Mouse (Mus musculus): ENCODE results near the gene Tgtp2. TPM values are rescaled to one million over a fixed set of nuclear protein-coding genes. Genes with fewer than 3 reads are reported as not detected.
"Not testable (repeated sequence)": the region's sequence is repeated elsewhere in the genome, so short reads cannot be mapped to it uniquely, and the experiment has no call there.

Gene Tgtp2
- total RNA-seq (2012; rRNA removed), result not detected in 2 replicates

DNA sequence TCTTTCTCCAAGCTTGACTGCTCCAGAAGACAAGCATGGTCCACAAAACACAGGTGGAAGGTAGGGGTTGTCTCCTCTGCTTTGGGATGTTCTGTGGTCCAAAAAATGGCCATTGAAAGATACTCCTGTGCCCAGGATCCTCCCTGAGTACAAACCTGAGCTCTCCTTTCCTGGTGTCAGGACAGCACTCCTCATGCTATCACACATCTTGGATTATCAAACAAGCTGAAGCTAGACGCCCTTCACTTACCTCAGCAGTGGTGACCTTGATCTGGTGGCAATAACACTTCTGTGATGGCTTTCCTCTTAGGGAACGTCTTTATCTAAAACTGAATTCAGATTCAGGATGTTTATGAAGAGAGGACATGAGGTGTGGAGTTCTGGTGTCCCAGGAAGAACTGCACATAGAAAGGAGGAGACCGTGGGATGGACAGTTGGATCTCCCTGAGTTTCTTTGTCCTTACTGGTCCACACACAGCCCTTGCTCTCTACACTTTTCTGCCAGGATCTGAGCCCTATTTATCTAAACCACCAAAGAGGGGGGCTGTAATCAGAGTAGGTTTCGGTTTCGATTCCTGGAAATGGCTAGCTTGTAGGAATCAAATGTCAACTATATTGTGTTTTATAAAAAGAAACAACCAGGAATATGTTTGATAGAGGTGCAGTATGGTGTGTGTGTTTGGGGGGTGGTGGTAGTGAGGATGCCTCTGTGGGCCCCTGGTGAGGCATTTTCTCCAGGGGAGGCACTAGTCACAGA, at the start of gene Tgtp2:
TSS of gene Tgtp2 (minus strand) at position 494 of the 757 bp plus-strand sequence.
- not testable (repeated sequence) for H3K9me3 ChIP-seq (ENCODE audit: control insufficient read depth, insufficient read depth, low read depth, low read length); H3K9ac ChIP-seq (ENCODE audit: insufficient read depth, low read depth, low read length, poor library complexity, severe bottlenecking)

GRCm38 (mm10) chr11:49112624-49113219, 48.7 kb upstream of the Tgtp2 start:
- no peak for TF ChIP-seq MAFK (IDR thresholded peaks at IDR 0.05; ENCODE audit: insufficient read depth, low read depth, low read length)
- no peak for TF ChIP-seq CHD2 (IDR thresholded peaks at IDR 0.05; ENCODE audit: low read depth, low read length)
- no peak for TF ChIP-seq HCFC1 (IDR thresholded peaks at IDR 0.05; ENCODE audit: borderline replicate concordance, insufficient read depth, low read length)

More for the DNA sequence above, at the start of gene Tgtp2:
- H3K27ac ChIP-seq (ENCODE audit: insufficient read depth, low read depth, low read length, poor library complexity, severe bottlenecking); H3K36me3 ChIP-seq (ENCODE audit: control insufficient read depth, insufficient read depth, low read length, poor library complexity, severe bottlenecking); H3K4me1 ChIP-seq (ENCODE audit: control insufficient read depth in 2 of 2, insufficient read depth in 2 of 2, low read length in 2 of 2, poor library complexity in 1 of 2); DNase-seq (ENCODE audit: low read depth, low spot score); in situ Hi-C loops (cut with MboI; ENCODE audit: low sequenced_read_pairs in 2 of 2, unreplicated experiment in 2 of 2); H3K4me3 ChIP-seq (ENCODE audit: insufficient read depth in 1 of 2, low read depth in 1 of 2, low read length in 2 of 2, poor library complexity in 1 of 2, severe bottlenecking in 1 of 2): not testable (repeated sequence)

DNA sequence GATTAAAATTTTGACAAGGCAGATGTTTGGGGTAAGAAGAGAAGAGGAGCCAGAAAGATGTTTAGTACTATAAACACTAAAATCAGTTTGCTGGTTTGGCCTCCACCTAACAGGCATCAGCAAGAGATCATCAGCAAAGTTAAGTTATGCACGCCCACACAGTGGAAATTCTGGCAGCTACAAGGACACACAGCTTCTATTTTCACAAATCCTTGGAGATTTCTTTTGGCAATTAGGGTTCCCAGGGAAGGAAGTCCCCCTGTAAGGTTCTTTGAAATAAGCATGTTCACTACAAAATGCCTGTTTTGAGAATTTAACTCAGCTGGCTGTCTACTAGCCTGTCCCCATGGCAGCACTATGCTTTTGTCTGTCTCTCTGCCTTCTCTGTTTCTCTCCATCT, 47.0 kb upstream of the Tgtp2 start:
- DNase-seq (ENCODE audit: low read depth, low spot score), result no peak
- Histone ChIP-seq H3K4me3 (ENCODE audit: insufficient read depth in 1 of 2, low read depth in 1 of 2, low read length in 2 of 2, poor library complexity in 1 of 2, severe bottlenecking in 1 of 2) (no peak overlapping the region), H3K9ac (ENCODE audit: insufficient read depth, low read depth, low read length, poor library complexity, severe bottlenecking) (no peak overlapping the region), H3K9me3 (ENCODE audit: control insufficient read depth, insufficient read depth, low read depth, low read length) (no peaks in the 10 kb centered on the region), H3K4me1 (ENCODE audit: control insufficient read depth in 2 of 2, insufficient read depth in 2 of 2, low read length in 2 of 2, poor library complexity in 1 of 2) (no peaks in the 10 kb centered on the region), H3K27ac (ENCODE audit: insufficient read depth, low read depth, low read length, poor library complexity, severe bottlenecking) (no peak overlapping the region), H3K36me3 (ENCODE audit: control insufficient read depth, insufficient read depth, low read length, poor library complexity, severe bottlenecking) (no peaks in the 10 kb centered on the region)
- TF ChIP-seq CHD2 (IDR thresholded peaks at IDR 0.05; ENCODE audit: low read depth, low read length) (no peak), ZC3H11A (IDR thresholded peaks at IDR 0.05; ENCODE audit: borderline replicate concordance, low read depth, low read length) (no peak), ZNF384 (IDR thresholded peaks at IDR 0.05; ENCODE audit: low read depth, low read length) (no peak), HCFC1 (IDR thresholded peaks at IDR 0.05; ENCODE audit: borderline replicate concordance, insufficient read depth, low read length) (no peak), MAFK (IDR thresholded peaks at IDR 0.05; ENCODE audit: insufficient read depth, low read depth, low read length) (no peak)
- in situ Hi-C loops (cut with MboI; ENCODE audit: low sequenced_read_pairs in 2 of 2, unreplicated experiment in 2 of 2), result loop anchor here in 1 of 2 experiments (10.0 kb wide), 1 partner anchor 236 kb away; the partner anchor contains the start of gene Irgm1

More at GRCm38 (mm10) chr11:49112624-49113219, 48.7 kb upstream of the Tgtp2 start:
- Histone ChIP-seq H3K27ac (ENCODE audit: insufficient read depth, low read depth, low read length, poor library complexity, severe bottlenecking) (no peak overlapping the region), H3K9ac (ENCODE audit: insufficient read depth, low read depth, low read length, poor library complexity, severe bottlenecking) (no peak overlapping the region), H3K4me1 (ENCODE audit: control insufficient read depth in 2 of 2, insufficient read depth in 2 of 2, low read length in 2 of 2, poor library complexity in 1 of 2) (no peaks in the 10 kb centered on the region), H3K36me3 (ENCODE audit: control insufficient read depth, insufficient read depth, low read length, poor library complexity, severe bottlenecking) (no peaks in the 10 kb centered on the region), H3K4me3 (ENCODE audit: insufficient read depth in 1 of 2, low read depth in 1 of 2, low read length in 2 of 2, poor library complexity in 1 of 2, severe bottlenecking in 1 of 2) (no peak overlapping the region), H3K9me3 (ENCODE audit: control insufficient read depth, insufficient read depth, low read depth, low read length) (no peaks in the 10 kb centered on the region)
- DNase-seq (ENCODE audit: low read depth, low spot score), result no peak
- in situ Hi-C loops (cut with MboI; ENCODE audit: low sequenced_read_pairs in 2 of 2, unreplicated experiment in 2 of 2), result loop anchor here in 1 of 2 experiments (10.0 kb wide), 1 partner anchor 238 kb away; the partner anchor contains the start of gene Irgm1

DNA sequence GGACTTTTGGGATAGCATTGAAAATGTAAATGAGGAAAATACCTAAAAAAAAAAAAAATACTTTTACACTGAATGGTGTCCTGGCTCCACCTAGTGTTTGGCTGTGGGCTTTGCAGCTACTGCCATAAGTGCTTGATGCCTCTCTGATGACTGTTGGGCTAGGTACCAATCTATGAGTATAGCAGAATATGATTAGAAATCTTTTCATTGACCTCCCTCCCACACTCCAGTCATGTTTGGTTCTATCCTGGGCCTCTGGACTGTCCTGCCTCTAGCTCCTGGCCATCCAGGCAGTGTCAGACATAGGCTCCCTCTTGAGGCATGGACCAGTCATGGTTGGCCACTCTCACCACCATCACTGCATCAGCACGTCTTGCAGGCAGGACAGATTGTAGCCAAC, 44.8 kb upstream of the Tgtp2 start:
- H3K9me3 ChIP-seq (ENCODE audit: control insufficient read depth, insufficient read depth, low read depth, low read length), result no peaks in the 10 kb centered on the region
- H3K9ac ChIP-seq (ENCODE audit: insufficient read depth, low read depth, low read length, poor library complexity, severe bottlenecking), result no peak overlapping the region
- in situ Hi-C loops (cut with MboI; ENCODE audit: low sequenced_read_pairs in 2 of 2, unreplicated experiment in 2 of 2), result loop anchor here in 1 of 2 experiments (10.0 kb wide), 1 partner anchor 334 kb away; no protein-coding TSS in a partner anchor
- H3K36me3 ChIP-seq (ENCODE audit: control insufficient read depth, insufficient read depth, low read length, poor library complexity, severe bottlenecking), result no peaks in the 10 kb centered on the region
- H3K4me3 ChIP-seq (ENCODE audit: insufficient read depth in 1 of 2, low read depth in 1 of 2, low read length in 2 of 2, poor library complexity in 1 of 2, severe bottlenecking in 1 of 2), result no peak overlapping the region
- no peak overlapping the region for H3K27ac ChIP-seq (ENCODE audit: insufficient read depth, low read depth, low read length, poor library complexity, severe bottlenecking)
- DNase-seq (ENCODE audit: low read depth, low spot score), result no peak
- TF ChIP-seq HCFC1 (IDR thresholded peaks at IDR 0.05; ENCODE audit: borderline replicate concordance, insufficient read depth, low read length), result no peak
- TF ChIP-seq MAFK (IDR thresholded peaks at IDR 0.05; ENCODE audit: insufficient read depth, low read depth, low read length), result no peak
- TF ChIP-seq ZNF384 (IDR thresholded peaks at IDR 0.05; ENCODE audit: low read depth, low read length), result peak; percentile 94
- no peak for TF ChIP-seq CHD2 (IDR thresholded peaks at IDR 0.05; ENCODE audit: low read depth, low read length)
- TF ChIP-seq ZC3H11A (IDR thresholded peaks at IDR 0.05; ENCODE audit: borderline replicate concordance, low read depth, low read length), result peak; percentile 45; the same call in 1 of the 2 replicates
- H3K4me1 ChIP-seq (ENCODE audit: control insufficient read depth in 2 of 2, insufficient read depth in 2 of 2, low read length in 2 of 2, poor library complexity in 1 of 2), result no peaks in the 10 kb centered on the region
